Mouse (Mus musculus): Measurements from ENCODE around the gene Sec13. TPM values are rescaled to one million over a fixed set of nuclear protein-coding genes. Genes with fewer than 3 reads are reported as not detected.

The Sec13 gene
- total RNA-seq, 2 experiments from 2014 or later, result 102 to 106 TPM

Small RNAs within 50 kb of the gene (microRNA-seq; reads per million reads assigned to microRNA genes)
- 0.95 to 2.1 reads per million in 2 experiments for gene Mir7042

Other genes with a start within 250 kb of the Sec13 start
- gene Prrt3, start 238.8 kb downstream of the Sec13 start, total RNA-seq (2021), result not detected
- 10 to 100 TPM; 62.2 to 64.0 TPM for gene Emc3, start 209.1 kb downstream of the Sec13 start, total RNA-seq (2021)
- 1 to 10 TPM; 3.0 to 3.6 TPM for gene Fancd2, start 209.1 kb downstream of the Sec13 start, total RNA-seq (2021)
- gene Fancd2os, start 140.0 kb downstream of the Sec13 start, total RNA-seq (2021), result not detected
- gene Brk1, start 136.0 kb downstream of the Sec13 start, total RNA-seq (2021), result 10 to 100 TPM; 92.4 to 94.8 TPM
- 10 to 100 TPM; 11.6 to 18.1 TPM for gene Vhl, start 116.8 kb downstream of the Sec13 start, total RNA-seq (2021)
- 10 to 100 TPM; 10.1 to 14.1 TPM for gene Irak2, start 102.3 kb downstream of the Sec13 start, total RNA-seq (2021)
- 10 to 100 TPM; 69.9 to 75.7 TPM for gene Tatdn2, start 43.7 kb downstream of the Sec13 start, total RNA-seq (2021)
- gene Ghrl, start 20.9 kb downstream of the Sec13 start, total RNA-seq (2021), result not detected